Mouse (Mus musculus) neural tube, embryonic 12.5 days (tissue): ENCODE results near the gene Rpp40. TPM values are rescaled to one million over a fixed set of nuclear protein-coding genes. Genes with fewer than 3 reads are reported as not detected.

Source experiments
- ATAC-seq: fragments of 200-750 bp; cut with Nextera tagmentation; 2 replicates; pipeline ENCODE4 v1.8.0; 2017; ENCODE audit warnings: low read depth, mild to moderate bottlenecking, moderate TSS enrichment, moderate library complexity; ENCODE audit not compliant: low FRiP score
- H3K27ac ChIP-seq: fragments of 300-500 bp; sonication (generic); 2 replicates; pipeline ENCODE4 v1.5.1; 2016
- H3K27me3 ChIP-seq: fragments of 300-500 bp; sonication (generic); replicated peaks from 2 replicates; pipeline ENCODE4 v1.6.1; 2016; ENCODE audit warnings: mild to moderate bottlenecking
- H3K36me3 ChIP-seq: fragments of 300-500 bp; sonication (generic); 2 replicates; pipeline ENCODE4 v1.6.1; 2016; ENCODE audit warnings: mild to moderate bottlenecking
- H3K4me1 ChIP-seq: fragments of 300-500 bp; sonication (generic); 2 replicates; pipeline ENCODE4 v1.6.1; 2016
- H3K4me2 ChIP-seq: fragments of 300-500 bp; sonication (generic); replicated peaks from 2 replicates; pipeline ENCODE4 v1.6.1; 2016; ENCODE audit warnings: mild to moderate bottlenecking
- H3K4me3 ChIP-seq: fragments of 300-500 bp; sonication (generic); 2 replicates; pipeline ENCODE4 v1.5.1; 2016
- H3K9ac ChIP-seq: fragments of 300-500 bp; sonication (generic); 2 replicates; pipeline ENCODE4 v1.6.1; 2016; ENCODE audit warnings: mild to moderate bottlenecking
- H3K9me3 ChIP-seq: fragments of 300-500 bp; sonication (generic); 2 replicates; pipeline ENCODE4 v1.6.1; 2016; ENCODE audit warnings: mild to moderate bottlenecking
- WGBS: fragments of 180-500 bp; shearing (Covaris S2); methylation state at CpG from one replicate; pipeline ENCODE4 v1.1.7; 2016; 5-methylcytosine and 5-hydroxymethylcytosine counted together
- polyA plus RNA-seq: library from polyadenylated mRNA; unstranded; fragments of >200 nt; fragmentation: Nextera tagmentation; extraction: Ambion mirVana; gene quantifications from 2 replicates; pipeline ENCODE4 v1.2.1, GENCODE M21; 2016

The Rpp40 gene
- polyA plus RNA-seq, 1 experiment from 2014 or later = 16.4 TPM

DNA sequence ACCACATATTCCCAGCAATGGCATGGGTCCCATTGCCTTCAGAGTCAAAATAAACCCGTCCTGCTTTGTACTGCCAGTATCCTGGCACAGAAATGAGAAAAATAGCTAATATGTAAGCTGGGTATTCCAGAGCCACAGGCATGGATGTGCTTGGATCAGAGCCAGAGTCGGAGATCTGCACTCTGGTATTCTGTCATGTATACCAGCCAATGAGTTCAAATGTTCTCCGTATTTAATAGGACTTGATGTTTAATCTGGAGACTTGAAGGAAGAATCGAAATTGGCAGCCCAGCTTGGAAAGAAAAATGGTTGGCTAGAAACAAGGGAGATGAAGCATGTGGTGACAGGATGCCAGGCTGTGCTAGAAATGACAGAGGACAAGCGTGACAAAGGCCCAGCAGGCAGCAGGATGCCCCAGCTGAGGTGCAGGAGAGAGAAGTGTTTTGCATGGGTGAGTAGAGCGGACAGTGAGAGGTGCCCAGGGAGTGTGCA lies 25.6 kb downstream of the Rpp40 start:
- no peaks in the 10 kb centered on the region for H3K36me3 ChIP-seq
- H3K4me3 ChIP-seq = no peak overlapping the region
- no peak overlapping the region for H3K9ac ChIP-seq
- 80% methylated on average over 6 of the region's 6 CpGs for WGBS
- no peak for ATAC-seq
- no peak overlapping the region for H3K4me2 ChIP-seq
- no peak overlapping the region for H3K27ac ChIP-seq
- H3K4me1 ChIP-seq = no peaks in the 10 kb centered on the region
- H3K9me3 ChIP-seq = no peaks in the 10 kb centered on the region
- H3K27me3 ChIP-seq = no peaks in the 10 kb centered on the region

DNA sequence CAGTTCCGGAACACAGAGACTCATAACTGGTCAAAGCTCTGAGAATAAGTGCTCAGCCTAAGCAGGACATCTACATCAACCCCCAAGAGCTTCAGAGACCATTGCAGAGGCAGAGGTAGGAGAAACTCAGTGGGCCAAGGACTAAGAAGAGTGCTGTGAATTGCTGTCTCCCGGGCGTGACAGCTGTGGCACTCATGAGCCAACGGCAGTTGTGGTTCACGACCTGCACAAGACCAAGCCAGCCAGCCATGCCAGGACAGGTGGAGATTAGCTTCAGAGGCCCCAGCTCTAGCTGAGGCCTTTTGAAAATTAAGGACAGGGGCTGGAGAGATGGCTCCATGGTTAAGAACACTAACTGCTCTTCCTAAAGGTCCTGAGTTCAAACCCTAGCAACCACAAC lies 26.6 kb downstream of the Rpp40 start:
- ATAC-seq = no peak
- WGBS = 83% methylated on average over 5 of the region's 5 CpGs

DNA sequence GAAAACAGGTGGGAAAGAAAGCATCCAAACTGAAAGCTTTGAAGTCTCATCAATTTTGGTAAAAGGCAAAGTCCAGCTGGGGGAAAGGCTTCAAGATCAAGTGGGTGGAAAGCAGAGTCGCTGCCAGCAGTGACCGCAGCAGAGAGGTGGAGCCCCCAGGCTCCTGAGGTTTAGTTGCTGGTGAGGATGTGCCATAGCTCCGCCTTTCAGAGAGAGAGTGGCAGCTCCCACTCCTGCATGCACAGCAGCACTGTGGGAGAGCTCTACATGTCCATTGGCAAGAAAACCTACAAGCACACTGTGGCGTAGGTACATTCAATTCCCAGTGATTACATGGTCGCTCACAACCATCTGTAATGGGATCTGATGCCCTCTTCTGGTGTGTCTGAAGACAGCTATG lies 27.1 kb downstream of the Rpp40 start:
- Histone ChIP-seq H3K4me3 (no peak overlapping the region), H3K27me3 (no peaks in the 10 kb centered on the region), H3K4me1 (no peaks in the 10 kb centered on the region), H3K4me2 (no peak overlapping the region), H3K9ac (no peak overlapping the region), H3K36me3 (no peaks in the 10 kb centered on the region), H3K27ac (no peak overlapping the region), H3K9me3 (no peaks in the 10 kb centered on the region)
- 56% methylated on average over 5 of the region's 5 CpGs for WGBS
- no peak for ATAC-seq

More for the DNA sequence above, 26.6 kb downstream of the Rpp40 start:
- Histone ChIP-seq H3K4me2 (no peak overlapping the region), H3K9ac (no peak overlapping the region), H3K27ac (no peak overlapping the region), H3K4me3 (no peak overlapping the region), H3K36me3 (no peaks in the 10 kb centered on the region), H3K27me3 (no peaks in the 10 kb centered on the region), H3K9me3 (no peaks in the 10 kb centered on the region), H3K4me1 (no peaks in the 10 kb centered on the region)

DNA sequence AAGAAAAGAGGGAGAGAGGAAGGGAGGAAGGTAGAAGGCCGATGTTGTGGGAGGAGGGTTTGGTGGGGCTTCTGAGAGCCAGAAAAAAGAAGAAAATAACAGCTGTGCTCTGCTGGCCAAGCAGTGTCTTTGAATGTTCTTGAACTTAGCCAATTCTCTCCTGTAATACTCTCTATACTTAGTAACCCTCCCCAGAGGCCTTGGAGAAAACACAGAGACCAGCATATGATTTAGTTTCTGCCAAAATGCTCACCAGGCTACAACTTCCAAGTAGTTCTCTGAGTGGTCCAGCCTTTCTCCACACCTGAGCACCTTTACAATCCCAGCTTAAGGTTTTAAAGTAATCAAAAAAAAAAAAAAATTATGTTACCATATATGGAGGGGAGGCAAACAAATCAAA lies 27.9 kb downstream of the Rpp40 start:
- no peaks in the 10 kb centered on the region for H3K9me3 ChIP-seq
- H3K27me3 ChIP-seq = no peaks in the 10 kb centered on the region
- no peak overlapping the region for H3K4me2 ChIP-seq
- H3K27ac ChIP-seq = no peak overlapping the region
- H3K36me3 ChIP-seq = no peaks in the 10 kb centered on the region
- 77% methylated on average over 1 of the region's 1 CpGs for WGBS
- ATAC-seq = no peak
- H3K9ac ChIP-seq = no peak overlapping the region
- H3K4me1 ChIP-seq = no peaks in the 10 kb centered on the region
- H3K4me3 ChIP-seq = no peak overlapping the region

DNA sequence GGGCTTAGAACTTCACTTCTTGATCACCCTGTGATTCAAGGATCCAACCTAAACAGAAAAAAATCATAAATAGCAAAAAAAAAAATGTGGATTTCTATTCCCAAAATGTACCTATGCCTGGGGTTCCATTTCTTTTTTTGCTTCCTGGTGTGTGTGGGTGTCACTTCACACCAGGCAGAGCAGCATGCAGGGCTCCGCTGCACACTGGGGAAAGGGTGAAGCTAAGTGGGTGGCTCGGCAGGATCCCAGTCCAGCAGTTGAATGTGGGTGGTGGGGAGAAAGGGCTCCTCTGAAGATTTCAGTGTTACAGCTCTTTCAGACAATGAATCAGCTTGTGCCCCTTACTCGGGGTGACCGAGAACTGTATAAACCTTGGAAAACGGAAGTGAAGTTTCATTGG lies 30.8 kb downstream of the Rpp40 start:
- peaks cover 4% of the 10 kb centered on the region; the same call in 1 of the 2 replicates for H3K36me3 ChIP-seq
- no peak overlapping the region for H3K27ac ChIP-seq
- no peaks in the 10 kb centered on the region for H3K27me3 ChIP-seq
- H3K4me2 ChIP-seq = no peak overlapping the region
- WGBS = 91% methylated on average over 5 of the region's 5 CpGs
- no peak for ATAC-seq
- H3K4me3 ChIP-seq = no peak overlapping the region
- no peaks in the 10 kb centered on the region for H3K9me3 ChIP-seq
- H3K9ac ChIP-seq = no peak overlapping the region
- no peaks in the 10 kb centered on the region for H3K4me1 ChIP-seq

DNA sequence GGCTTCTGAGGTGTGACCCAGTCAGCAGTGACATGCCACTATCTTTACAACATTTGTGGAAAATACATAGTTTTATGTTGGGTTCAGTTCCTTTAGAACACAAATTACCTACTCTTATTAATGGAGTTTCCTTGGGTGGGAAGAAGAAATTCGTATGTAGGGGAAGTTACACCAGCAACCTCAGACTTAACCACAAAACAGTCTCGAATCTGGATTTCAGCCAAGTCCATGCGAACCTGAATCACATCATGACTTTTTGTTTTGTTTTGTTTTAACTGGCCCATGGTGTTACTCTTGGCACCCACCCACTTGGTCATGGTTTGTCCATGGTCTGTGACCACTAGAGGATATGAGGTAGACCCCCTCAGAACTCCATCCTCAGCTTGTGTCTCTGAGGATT lies 35.1 kb downstream of the Rpp40 start:
- no peak for ATAC-seq
- Histone ChIP-seq H3K9me3 (no peaks in the 10 kb centered on the region), H3K4me1 (no peaks in the 10 kb centered on the region), H3K9ac (no peak overlapping the region), H3K27me3 (no peaks in the 10 kb centered on the region), H3K27ac (no peak overlapping the region), H3K4me3 (no peak overlapping the region), H3K4me2 (no peak overlapping the region), H3K36me3 (peaks cover 4% of the 10 kb centered on the region; the same call in 1 of the 2 replicates)
- 87% methylated on average over 3 of the region's 3 CpGs for WGBS

DNA sequence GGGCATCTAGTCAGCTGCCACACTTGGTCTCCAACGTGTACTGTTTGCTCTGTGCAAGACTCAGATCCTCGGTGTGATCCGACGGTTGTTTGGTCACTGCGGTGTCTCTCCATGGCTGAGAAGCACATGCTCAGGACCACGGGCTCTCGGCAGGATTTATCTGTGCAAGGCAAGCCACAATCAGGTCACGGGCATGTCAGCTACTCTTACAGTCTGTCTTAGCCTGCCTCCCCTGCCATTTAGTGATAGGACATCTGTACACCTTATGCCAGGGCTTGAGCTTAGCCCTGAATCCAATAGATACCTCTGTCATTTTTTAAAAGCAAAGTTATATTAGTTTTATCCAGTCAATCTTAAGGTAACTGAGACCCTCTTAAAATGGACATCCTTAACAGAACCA lies 35.5 kb downstream of the Rpp40 start:
- Histone ChIP-seq H3K36me3 (peaks cover 4% of the 10 kb centered on the region; the same call in 1 of the 2 replicates), H3K27me3 (no peaks in the 10 kb centered on the region), H3K27ac (no peak overlapping the region), H3K9me3 (no peaks in the 10 kb centered on the region), H3K4me1 (no peaks in the 10 kb centered on the region), H3K4me3 (no peak overlapping the region), H3K9ac (no peak overlapping the region), H3K4me2 (no peak overlapping the region)
- 91% methylated on average over 8 of the region's 8 CpGs for WGBS
- ATAC-seq = no peak

DNA sequence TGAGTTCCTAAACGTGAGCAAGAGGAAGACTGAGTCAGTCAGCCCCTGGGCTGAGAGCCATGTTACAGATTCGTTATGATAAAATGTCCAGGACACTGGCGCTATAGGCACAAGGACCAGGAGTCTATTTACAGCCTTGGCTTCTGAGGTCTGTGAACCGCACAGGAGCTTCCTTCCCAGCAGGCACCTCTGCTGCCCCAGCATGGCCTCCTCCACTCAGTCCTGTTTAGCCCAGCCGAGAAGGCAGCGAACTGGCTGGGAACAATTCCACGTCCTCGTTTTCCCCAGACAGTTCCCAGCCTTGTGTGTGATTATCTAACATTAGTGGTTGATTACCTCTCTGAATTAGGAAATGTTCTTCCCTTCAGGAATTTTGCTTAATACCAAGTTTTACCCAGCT lies 45.2 kb downstream of the Rpp40 start:
- no peak for ATAC-seq
- H3K9me3 ChIP-seq = no peaks in the 10 kb centered on the region
- peaks cover 2% of the 10 kb centered on the region; the same call in 1 of the 2 replicates for H3K36me3 ChIP-seq
- 85% methylated on average over 8 of the region's 8 CpGs for WGBS
- H3K27me3 ChIP-seq = no peaks in the 10 kb centered on the region
- H3K9ac ChIP-seq = no peak overlapping the region
- no peaks in the 10 kb centered on the region for H3K4me1 ChIP-seq
- no peak overlapping the region for H3K27ac ChIP-seq
- no peak overlapping the region for H3K4me2 ChIP-seq
- no peak overlapping the region for H3K4me3 ChIP-seq

DNA sequence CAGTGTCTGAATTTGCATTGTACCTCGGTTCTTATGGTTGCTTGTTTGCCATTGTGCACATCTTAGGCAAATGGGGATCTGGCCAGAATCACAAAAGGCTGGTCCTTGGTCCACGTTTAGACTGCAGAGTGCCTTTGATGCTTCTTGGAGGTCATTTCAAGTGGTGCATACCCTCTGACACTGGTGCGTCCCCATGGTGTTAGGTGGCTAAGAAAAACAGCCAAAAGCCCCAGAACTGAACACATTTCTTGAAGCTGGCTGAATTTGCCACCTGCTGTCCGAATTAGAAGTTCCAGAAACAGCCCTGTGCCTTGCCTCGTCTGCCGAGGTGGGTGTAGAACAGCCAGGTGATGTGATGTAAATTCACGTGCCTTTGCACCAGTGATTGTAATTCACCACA lies 48.7 kb downstream of the Rpp40 start:
- WGBS = 82% methylated on average over 7 of the region's 7 CpGs
- H3K9ac ChIP-seq = no peak overlapping the region
- no peak overlapping the region for H3K4me2 ChIP-seq
- no peaks in the 10 kb centered on the region for H3K27me3 ChIP-seq
- H3K36me3 ChIP-seq = no peaks in the 10 kb centered on the region
- H3K9me3 ChIP-seq = no peaks in the 10 kb centered on the region
- H3K27ac ChIP-seq = no peak overlapping the region
- no peaks in the 10 kb centered on the region for H3K4me1 ChIP-seq
- ATAC-seq = no peak
- no peak overlapping the region for H3K4me3 ChIP-seq

DNA sequence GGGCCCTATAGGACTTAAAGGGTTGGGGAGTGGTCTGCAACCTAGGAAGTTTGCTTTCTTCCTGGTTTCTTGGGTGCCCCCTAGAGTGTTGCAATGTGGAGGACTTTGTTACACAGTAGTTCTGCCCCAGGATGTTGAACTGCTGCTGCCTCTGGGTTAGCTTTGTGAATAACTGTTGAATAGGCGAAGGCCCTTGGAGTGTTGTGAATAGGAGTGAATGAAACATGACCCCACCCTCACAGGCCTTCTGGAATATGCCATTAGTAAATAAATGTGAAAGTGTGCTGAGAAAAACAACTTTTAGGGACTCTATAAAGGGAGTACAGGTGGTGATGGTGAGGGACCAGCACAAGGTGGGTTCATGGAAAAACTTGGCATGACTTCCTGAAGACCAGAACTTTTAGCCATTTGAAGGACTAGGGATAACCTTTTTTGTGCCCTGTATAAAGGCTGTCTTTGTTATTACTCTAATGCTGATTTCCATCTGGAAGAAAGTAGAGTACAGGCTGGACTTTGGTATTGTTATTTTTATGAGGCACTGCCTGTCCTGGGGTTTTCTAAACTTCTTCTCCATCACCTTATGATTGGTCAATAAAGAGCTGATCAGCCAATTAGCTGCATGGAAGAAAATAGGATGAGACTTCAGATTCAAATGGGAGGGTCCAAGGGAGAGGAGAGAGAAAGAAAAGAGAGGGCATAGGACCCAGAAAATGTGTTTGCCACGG lies 53.1 kb downstream of the Rpp40 start:
- no peak overlapping the region for H3K9ac ChIP-seq
- WGBS = 77% methylated on average over 2 of the region's 2 CpGs
- no peak overlapping the region for H3K4me2 ChIP-seq
- no peaks in the 10 kb centered on the region for H3K36me3 ChIP-seq
- H3K4me1 ChIP-seq = no peaks in the 10 kb centered on the region
- no peak overlapping the region for H3K27ac ChIP-seq
- ATAC-seq = no peak
- no peak overlapping the region for H3K4me3 ChIP-seq
- no peaks in the 10 kb centered on the region for H3K27me3 ChIP-seq
- no peaks in the 10 kb centered on the region for H3K9me3 ChIP-seq

DNA sequence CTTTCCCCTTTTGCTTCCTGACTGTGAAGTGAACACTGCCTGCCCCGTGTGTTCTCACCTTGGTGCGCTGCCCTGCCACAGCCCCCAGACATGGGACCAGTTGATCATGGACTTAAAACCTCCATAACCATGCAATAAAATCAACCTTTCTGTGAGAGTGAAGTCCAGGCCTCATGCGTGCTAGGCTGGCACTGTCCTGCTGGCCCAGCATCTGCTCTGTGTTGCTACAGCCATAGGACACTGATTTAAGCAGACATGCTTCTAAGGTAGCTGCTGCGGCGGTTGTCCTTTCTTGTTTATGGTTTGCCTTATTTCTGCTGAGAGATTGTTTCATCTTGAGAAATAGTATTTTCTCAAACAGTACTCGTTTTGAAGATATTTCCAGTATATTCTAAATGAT lies 54.6 kb downstream of the Rpp40 start:
- no peak for ATAC-seq
- H3K9me3 ChIP-seq = no peaks in the 10 kb centered on the region
- no peak overlapping the region for H3K4me2 ChIP-seq
- H3K4me3 ChIP-seq = no peak overlapping the region
- no peak overlapping the region for H3K9ac ChIP-seq
- no peaks in the 10 kb centered on the region for H3K36me3 ChIP-seq
- no peaks in the 10 kb centered on the region for H3K4me1 ChIP-seq
- no peak overlapping the region for H3K27ac ChIP-seq
- H3K27me3 ChIP-seq = no peaks in the 10 kb centered on the region
- 92% methylated on average over 6 of the region's 6 CpGs for WGBS

DNA sequence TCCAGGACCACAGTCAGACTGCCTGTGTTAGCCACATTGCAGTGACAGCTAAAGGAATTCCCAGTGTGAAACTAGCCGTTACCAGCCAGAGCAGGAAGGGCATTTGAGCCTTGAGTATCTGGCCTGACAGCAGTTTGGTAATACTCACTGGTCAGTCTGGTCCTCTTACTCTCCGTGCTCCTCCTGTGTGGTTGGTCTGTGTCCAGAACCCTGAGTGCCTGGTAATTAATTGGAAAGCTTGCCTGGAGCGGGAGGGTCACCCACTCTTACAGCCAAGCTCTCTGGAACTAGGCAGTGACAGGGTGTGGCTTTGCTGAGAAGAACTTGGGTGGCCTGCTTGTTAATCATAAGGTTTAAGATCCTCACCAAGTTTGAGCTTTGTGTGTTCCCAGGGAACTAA lies 57.5 kb downstream of the Rpp40 start:
- H3K4me3 ChIP-seq = no peak overlapping the region
- no peaks in the 10 kb centered on the region for H3K4me1 ChIP-seq
- H3K9ac ChIP-seq = no peak overlapping the region
- H3K4me2 ChIP-seq = no peak overlapping the region
- no peak for ATAC-seq
- WGBS = 86% methylated on average over 3 of the region's 3 CpGs
- no peaks in the 10 kb centered on the region for H3K36me3 ChIP-seq
- no peak overlapping the region for H3K27ac ChIP-seq
- H3K27me3 ChIP-seq = no peaks in the 10 kb centered on the region
- H3K9me3 ChIP-seq = no peaks in the 10 kb centered on the region

DNA sequence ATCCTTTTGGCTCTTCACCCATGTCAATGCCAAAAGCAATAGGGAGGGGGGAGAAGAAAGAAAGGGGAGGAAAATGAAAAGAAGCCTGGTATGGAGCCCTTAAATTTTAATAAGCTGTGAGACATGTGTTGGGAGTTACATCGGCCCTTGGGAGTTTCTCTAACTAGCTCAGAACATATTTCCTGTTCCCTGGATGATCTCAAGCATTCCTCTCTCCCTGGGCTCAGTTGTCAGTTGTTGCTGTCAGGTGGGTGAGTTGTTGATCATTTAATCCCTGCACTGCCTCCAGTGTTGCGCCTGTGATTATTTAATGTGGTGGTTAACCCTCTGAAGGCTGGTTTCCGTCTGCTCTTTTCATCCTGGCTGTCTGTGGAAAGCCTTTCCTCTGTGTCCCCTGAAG lies 60.9 kb downstream of the Rpp40 start:
- no peak overlapping the region for H3K27ac ChIP-seq
- ATAC-seq = no peak
- 77% methylated on average over 3 of the region's 3 CpGs for WGBS

More for the DNA sequence above, 60.9 kb downstream of the Rpp40 start:
- Histone ChIP-seq H3K4me1 (no peaks in the 10 kb centered on the region), H3K4me3 (no peak overlapping the region), H3K36me3 (no peaks in the 10 kb centered on the region), H3K9ac (no peak overlapping the region), H3K4me2 (no peak overlapping the region), H3K27me3 (no peaks in the 10 kb centered on the region), H3K9me3 (no peaks in the 10 kb centered on the region)
